Mouse (Mus musculus) spleen, postnatal 4 days (tissue): ENCODE results near the gene Zcchc8.
"Not testable (repeated sequence)": the region's sequence is repeated elsewhere in the genome, so short reads cannot be mapped to it uniquely, and the experiment has no call there.

Experiments
- DNase-seq, 2 experiments: peaks; one replicate each; pipeline ENCODE4 v3.0.0; 2022; ENCODE audit warnings: low spot score in 2 of 2

The Zcchc8 gene

DNA sequence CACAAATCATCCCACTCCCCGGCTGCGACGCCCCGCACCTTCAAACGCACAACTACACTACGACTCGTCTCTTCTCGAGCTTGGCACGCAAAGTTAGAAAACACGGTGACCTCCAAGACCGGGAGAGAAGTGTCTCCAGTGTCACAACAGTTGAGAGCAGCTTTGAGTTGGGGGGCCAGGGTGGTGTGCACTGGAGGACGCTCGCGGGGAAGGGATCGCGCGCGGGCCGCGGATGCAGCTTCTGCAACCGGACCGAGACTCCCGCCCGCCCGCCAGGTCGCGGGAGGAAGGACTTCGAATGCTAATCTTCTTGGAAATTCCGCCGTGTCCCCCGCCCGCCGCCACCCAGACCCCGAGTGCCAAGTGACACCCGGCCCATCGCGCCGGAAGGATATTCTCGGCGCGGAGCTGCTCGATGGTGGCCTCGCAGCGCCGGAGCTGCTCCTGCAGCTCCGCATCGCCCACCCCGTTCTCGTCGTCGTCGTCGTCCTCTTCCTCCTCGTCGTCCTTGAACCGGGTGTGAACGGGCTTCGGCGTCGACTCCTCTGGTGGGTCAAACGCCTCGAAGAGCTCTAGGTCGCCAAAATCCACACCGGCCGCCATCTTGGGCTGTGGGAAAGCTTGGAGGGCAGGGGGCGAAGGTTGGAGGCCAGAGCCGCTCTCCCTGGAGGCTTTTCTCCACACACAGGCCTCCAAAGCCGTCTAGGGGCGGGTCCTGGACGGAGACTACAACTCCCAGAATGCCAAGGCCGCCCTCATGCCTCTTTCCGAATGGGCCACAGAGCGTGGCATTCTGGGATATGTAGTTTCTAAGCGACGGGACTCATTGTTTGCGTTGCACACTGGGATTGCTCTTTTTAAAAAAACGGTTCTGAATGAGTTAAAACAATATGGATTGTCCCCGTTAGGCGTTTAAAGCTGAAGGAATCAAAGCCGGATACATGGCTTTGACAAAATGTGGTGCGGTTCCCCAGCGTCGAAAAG is at the start of gene Zcchc8:
Zcchc8 (minus strand) TSS at position 773 of the 984 bp plus-strand sequence.
- peak; percentile 93 to 94 for DNase-seq

DNA sequence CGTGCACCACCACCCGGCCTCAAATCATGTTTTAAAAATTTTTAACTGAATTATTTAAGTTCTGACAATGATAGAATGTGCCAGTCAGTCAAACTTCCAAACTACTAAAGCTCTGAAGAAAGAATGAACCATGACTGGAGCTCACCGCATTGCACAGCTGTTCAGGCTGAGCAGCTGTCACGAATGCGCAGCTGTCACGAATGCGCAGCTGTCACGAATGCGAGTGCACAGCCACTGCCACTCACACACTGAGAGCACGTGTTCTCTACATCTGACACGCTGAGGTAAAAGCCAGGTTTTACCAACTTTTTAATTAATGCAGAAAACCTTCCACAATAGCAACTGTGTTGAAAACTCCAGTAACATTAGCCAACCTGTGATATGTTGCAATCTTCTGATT is 45.6 kb upstream of the Zcchc8 start:
- not testable (repeated sequence) for DNase-seq

DNA sequence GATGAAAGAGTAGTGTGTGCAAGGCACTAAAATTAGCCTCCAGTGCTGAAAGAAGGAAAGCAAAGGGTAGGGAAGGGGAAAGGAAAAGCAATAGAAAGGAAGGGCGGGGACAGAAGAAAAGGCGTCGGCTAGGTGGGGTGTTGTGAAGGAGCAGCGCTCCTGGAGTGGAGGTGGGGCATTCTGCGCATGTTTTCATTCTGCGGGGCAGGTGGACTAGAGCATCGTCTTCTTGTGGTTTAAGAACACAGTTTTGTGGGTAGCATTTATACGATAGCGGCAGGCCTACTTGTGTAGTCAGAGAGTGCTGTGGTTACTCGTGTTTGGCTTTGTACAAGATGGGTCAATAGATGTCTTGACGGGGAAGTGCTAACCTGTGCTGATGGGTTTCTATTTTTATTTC is 44.6 kb upstream of the Zcchc8 start:
- DNase-seq: no peak

- DNase-seq: peak; percentile 98 to 99
Observed at GRCm38 (mm10) chr5:123749065-123750064, 28.5 kb upstream of the Zcchc8 start, which contains the start of the genes Rsrc2 and Kntc1. TSS of gene Rsrc2 (minus strand) at chr5:123749414. TSS of gene Kntc1 (plus strand) at chr5:123749716.

GRCm38 (mm10) chr5:123748339-123749064 is 27.6 kb upstream of the Zcchc8 start:
- no peak for DNase-seq

GRCm38 (mm10) chr5:123747604-123748003 is 26.7 kb upstream of the Zcchc8 start:
- no peak for DNase-seq

GRCm38 (mm10) chr5:123746253-123746652 is 25.4 kb upstream of the Zcchc8 start:
- no peak for DNase-seq

- no peak for DNase-seq
Observed at GRCm38 (mm10) chr5:123744358-123744757, 23.5 kb upstream of the Zcchc8 start.

DNA sequence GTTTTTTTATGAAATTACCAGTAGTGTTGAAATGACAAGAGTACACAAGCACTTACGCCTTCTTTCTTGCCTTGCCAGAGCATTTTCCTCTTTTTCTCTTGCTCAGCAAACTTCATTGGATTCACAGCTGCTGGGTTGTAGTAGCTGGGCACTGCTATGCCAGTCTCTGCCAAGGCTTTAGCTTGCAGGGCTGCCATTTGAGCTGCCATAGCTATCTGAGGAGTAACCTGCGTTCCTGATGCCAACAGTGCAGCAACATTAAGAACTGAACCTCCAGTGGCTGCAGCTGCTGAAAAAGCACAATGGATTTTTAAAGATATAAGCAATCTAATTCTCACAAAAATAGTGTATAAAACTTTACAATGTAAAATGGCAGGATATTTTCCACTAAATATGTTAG is 10.1 kb upstream of the Zcchc8 start:
- no peak for DNase-seq

DNA sequence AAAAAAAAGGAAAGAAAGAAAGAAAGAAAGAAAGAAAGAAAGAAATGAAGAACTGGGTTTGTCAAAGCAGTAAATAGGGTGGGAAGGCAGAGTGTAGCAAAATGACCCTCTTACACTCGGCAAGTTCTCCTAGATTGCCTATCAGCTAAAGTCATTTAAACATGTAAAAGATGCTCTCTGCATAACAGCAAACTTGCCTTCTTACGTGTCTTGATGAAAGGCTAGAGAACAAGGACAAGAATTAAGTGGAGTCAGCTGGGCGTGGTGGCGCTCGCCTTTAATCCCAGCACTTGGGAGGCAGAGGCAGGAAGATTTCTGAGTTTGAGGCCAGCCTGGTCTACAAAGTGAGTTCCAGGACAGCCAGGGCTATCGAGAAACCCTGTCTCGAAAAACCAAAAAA is 2.9 kb upstream of the Zcchc8 start:
- not testable (repeated sequence) for DNase-seq

DNA sequence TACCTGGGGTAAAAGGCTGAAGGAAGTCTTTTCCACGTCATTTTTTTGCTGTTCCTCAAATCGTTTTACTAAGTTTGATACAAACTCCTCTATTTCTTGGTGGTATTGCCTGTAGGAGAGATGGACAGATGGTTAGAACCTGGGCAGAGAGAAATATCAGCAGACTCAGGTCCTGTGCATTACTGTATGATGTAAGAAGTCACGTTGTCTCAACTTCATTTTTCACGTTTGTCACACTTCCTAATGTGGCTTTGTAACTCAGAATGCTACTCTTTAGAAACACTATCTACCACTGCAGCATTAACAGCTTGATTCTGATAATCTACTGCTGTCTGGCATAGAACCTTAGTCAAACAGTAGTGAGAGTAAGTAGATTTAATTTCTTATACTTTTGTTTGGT is 6.3 kb downstream of the Zcchc8 start:
- no peak for DNase-seq

DNA sequence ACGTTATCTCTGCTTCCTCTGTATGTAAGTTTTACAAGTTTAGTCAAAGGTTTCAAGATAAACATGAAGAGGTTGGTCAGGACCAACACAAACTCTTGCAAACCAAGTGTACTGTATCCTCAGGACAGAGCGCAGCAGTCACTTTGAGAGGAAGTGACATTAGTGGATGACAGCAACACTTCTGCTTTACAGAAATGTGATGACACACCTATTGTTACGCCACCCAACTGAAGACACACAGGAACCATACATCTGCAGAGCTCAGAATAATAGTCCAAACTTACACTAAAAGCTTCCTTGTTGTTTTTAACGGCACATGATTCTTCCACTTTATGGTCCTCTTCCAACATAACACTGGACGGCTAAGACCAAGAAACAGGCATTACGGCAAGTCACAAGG is 7.1 kb downstream of the Zcchc8 start:
- DNase-seq: no peak

GRCm38 (mm10) chr5:123709571-123709970 is 11.3 kb downstream of the Zcchc8 start:
- DNase-seq: no peak

- DNase-seq: no peak
Observed at GRCm38 (mm10) chr5:123708598-123708997, 12.3 kb downstream of the Zcchc8 start.

GRCm38 (mm10) chr5:123700625-123701024 is 20.3 kb downstream of the Zcchc8 start:
- DNase-seq: peak in 1 of 2 experiments; percentile 23

- peak; percentile 67 to 89 for DNase-seq
Observed at GRCm38 (mm10) chr5:123699198-123699597, 21.7 kb downstream of the Zcchc8 start.

GRCm38 (mm10) chr5:123696961-123697360 is 23.9 kb downstream of the Zcchc8 start:
- DNase-seq: no peak

DNA sequence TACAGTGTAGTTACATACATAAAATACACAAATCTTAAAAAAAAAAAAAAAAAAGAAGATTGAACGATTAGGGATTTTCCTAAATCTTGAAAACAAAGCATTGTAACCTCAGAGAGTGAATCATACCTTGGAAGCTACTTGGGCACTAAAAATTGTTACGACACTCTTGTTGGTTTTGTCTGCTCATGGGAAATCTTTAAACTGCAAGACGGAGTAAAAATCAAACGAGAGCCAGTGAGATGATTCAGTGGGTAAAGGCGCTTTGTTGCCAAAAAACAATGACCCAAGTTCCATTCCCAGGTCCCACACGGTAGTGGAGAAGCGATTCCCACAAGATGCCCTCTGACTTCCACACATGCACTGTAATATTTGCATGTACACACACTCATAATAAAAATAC is 24.7 kb downstream of the Zcchc8 start:
- DNase-seq: no peak

GRCm38 (mm10) chr5:123694468-123694867 is 26.4 kb downstream of the Zcchc8 start:
- DNase-seq: no peak

DNA sequence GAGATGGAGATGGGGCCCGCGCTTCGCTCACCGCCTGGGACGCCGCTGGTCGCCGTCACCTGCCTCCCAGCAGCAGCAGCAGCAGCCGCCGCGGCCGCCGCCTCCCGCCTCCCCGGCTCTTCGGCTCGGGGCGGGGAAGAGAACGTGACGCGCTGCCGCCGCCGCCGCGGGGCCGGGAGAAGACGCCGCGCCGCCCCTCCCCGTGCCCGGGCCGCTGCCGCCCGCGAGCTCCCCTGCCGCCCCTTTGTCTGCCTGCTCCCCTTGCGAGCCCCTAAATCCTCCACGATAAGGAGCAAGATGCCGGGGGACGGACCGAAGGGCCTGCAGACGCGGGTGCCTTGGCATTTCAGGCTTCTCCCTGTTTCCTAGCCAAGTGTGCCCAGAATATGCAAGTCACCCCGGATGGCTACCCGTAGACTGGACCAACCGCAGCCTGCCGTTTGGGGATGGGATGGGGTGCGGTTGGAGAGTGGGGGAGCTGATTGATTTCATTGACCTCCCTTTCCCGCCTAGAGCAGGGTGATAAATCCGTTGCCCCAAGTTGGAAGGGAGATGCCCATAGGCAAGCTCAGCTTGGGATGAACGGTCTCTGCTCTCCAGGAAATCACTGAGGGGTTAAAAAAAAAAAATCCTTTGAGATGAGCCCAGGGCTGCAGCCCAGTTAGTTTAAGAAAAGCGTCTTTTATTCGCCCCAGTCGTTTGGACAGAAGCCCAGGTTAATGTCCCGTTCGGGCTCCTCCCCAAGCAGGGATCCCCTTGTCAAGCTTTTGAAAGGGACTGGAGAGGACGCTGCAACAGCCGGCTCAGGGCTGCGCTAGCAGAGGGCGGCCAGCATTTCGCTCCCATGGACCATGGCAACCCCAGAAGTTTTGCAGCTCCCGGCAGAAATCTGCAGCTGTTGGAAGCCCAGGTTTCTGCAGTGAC is 36.4 kb downstream of the Zcchc8 start, which contains the start of gene Clip1:
Clip1 (minus strand) TSS at position 398 of the 924 bp plus-strand sequence.
- peak in 1 of 2 experiments; percentile 68 for DNase-seq
